Mouse (Mus musculus) E14TG2a.4 (cell line): ENCODE results near the gene Zfp169.

ENCODE experiments used
- CTCF ChIP-seq: conservative IDR thresholded peaks from 2 replicates; pipeline ENCODE4 v1.5.1; 2014; ENCODE audit warnings: low read length
- POU5F1 ChIP-seq: IDR thresholded peaks from 2 replicates; pipeline ENCODE4 v1.6.1; 2014; ENCODE audit warnings: low read length, borderline replicate concordance

- no peak for TF ChIP-seq CTCF
- no peak for TF ChIP-seq POU5F1
Measured at GRCm38 (mm10) chr13:48555976-48556375, 42.7 kb upstream of the Zfp169 start.
